Mouse (Mus musculus) T-cell, adult 2 months (primary cell): ENCODE data around the gene Snu13.

Experiments used
- DNase-seq: peaks from one replicate; pipeline ENCODE4 v3.0.0; 2022; ENCODE audit warnings: low spot score

Gene Snu13

DNA sequence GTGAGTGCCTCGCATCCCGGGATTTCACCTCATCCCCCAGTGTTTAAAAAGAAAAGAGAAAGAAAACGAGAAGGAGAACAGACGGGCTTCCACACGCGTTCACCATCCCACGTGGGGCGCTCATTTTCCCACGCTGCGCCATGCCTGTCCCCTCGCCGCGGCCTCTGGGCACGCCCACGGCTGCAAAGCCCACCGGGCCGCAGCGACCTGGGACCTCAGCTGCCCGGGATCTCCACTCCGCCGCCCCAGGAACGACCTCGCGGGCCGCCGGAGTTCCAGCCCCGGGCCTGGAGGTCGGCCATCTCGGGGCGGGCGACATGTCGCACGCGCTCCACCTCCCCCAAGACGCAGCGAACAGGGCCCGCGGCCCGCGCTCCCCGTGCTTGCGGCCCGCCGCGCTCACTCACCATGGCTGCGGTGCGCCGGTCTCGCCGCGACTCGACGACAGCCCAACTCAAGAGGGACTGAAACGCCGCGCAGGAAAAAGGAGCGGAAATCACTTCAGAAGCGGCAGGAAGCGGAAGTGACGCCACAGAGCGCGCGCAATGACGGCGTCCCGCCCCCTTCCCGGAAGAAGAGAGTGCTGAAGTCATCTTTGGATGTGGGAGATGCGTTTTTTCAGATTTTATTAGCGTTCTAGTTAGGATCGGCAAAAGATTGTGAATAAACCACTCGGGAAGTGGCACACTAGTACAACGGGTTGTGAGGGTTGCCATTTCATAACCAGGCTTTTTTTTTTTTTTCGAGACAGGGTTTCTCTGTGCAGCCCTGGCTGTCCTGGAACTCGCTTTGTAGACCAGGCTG lies at the start of gene Snu13:
TSS of gene Snu13 (minus strand) at position 519 of the 804 bp plus-strand sequence.
- DNase-seq, result peak; percentile 94

- DNase-seq, result no peak
Measured at GRCm38 (mm10) chr15:82091061-82091460, 43.7 kb upstream of the Snu13 start.

DNA sequence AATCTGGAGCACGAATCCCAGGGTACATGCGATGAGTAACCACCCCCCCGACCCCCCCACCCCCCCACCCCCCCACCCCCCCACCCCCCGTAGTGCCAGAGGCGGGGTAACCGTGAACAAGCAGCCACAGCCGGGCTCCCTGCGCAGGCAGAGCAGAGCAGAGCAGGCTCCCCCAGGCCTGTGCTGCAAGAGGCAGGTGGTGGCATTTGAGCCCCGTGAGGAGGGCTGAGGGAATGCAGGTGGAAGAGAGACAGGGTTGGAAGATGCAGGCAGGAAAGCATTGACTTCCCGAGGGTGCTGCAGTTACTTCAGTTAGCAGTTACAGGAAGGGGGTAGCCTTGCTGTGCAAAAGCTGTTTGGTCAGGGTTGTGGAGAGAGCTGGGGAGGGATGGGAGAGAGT lies 39.9 kb upstream of the Snu13 start:
- DNase-seq, result no peak

DNA sequence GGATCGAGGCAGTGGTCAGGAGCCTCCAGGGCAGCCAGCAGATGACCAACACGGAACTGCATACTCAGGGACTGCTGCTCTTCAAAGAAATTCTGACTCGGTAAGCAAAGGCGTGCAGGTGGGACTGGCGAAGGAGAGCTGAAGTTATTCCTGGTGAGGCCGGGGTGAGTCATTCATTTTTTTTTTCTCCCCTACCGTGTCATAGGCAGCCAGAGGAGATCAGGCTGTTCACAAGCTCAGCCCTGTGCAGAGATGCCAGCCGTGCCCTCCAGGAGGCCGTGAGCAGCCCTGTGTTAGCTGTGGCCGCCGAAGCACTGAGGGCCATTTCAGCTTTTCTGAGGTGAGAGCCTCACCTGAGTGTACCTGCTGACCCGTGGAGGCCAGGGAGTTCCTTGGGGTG lies 38.7 kb upstream of the Snu13 start:
- no peak for DNase-seq

DNA sequence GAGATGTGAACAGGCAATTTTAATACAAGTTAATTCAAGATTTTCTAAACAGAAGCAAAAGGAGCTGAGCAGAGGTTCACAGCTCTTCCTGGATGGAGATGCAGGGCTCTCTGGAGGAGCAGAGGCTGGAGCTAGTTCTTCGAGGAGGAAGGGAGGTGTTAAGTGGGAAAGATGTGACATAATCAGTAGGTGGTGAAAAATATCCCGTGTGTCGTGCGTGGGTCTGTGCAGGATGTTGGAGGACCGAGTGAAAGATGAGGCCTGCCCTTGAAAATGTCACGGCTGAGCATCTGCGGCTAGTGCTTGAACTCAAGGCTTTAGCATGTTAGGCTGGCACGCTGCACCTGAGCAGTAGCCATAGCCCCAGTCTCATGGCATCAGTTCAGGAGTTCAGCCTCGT lies 38.2 kb upstream of the Snu13 start:
- no peak for DNase-seq

- DNase-seq, result peak; percentile 34
Measured at GRCm38 (mm10) chr15:82081161-82081560, 33.8 kb upstream of the Snu13 start.

DNA sequence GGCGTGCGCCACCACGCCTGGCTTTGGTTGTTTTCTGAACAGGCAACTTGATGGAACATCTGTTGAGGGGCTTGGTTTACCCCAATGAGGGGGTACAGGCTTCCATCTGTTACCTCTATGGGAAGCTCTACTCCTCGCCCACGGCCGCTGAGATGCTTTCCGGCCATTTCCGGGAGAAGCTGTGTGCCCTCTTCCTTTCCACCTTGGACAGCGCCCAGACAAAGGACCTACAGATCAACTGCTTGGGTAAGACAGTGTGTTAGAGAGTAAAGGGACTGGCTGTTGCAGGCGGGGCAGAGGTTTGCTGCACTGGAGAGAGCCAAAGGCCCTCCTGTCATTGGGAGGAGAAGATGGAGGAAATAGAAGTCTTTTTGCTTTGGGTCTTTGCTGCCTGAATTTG lies 32.5 kb upstream of the Snu13 start:
- DNase-seq, result no peak

GRCm38 (mm10) chr15:82073490-82073889 lies 26.1 kb upstream of the Snu13 start:
- no peak for DNase-seq

DNA sequence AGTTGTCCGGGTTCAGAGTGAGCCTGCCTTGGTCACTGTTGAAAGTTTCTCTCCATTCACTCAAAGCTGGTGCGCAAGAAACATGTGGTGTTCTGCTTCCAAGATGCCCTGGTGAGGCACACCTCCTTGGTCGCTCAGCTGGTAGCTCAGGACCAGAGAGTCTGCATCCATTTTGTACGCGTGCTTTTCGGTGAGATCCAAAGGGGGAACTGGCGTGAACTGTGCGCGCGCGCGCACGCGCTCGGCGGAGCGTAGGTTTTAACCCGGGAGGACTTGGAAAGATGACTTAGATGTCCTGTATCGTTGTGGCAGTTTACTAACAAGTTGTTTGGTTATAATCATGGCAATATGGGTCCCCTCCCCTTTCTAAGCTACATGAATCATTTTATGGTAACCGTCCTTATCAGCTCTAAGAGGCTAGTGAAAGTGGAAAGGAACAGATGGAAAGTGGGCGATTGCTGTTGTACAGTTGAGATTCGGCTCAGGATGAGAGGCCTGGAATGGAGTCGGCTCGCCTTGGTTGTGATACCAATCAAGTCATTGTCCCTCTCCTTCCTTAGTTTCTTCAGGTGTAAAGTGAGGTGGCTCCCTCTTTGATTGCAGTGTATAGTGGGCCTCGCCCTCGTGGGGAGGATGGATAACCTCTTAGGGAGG lies 24.5 kb upstream of the Snu13 start:
- no peak for DNase-seq

DNA sequence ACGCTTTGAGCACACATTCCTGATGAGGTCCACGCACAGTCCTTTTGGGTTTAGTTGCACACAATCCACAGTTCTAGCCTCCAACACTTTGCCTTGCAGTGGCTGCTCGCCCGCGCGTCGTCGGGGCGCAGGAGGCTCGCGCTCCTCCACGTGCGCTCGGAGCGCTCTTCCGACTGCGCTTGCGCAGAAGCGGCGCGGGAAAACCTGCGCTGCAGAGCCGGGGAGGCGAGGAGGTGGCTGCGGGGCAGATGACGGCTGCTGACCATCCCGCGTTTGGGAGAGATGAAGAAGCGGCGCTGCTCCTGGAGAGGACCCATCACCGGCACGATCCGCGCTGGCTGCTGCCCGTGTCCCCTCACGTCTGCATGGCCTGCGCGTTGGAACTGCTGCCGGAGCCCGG lies 22.5 kb upstream of the Snu13 start, which contains the start of gene Mei1:
TSS of gene Mei1 (plus strand) at position 99 of the 400 bp plus-strand sequence.
- DNase-seq, result no peak

DNA sequence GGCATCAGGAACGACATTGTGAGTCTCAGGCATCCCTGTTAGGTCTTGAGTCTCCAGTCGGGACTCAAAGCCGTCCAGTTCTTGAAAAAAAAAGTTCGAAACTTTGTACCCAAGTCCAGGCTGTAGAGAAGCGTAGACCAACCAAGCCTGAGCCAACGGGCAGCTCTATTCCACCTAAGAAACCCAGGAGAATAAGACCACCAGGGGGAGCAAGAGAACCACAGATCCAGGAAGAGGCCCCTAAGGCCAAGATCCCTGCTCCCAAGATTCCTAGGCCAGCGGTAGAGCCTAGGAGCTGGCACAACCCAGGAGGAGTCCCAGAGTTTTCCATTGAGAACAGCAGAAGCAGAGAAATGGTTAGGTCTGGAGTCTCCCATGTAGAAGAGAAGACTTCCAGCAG lies 18.1 kb upstream of the Snu13 start:
- DNase-seq, result peak; percentile 42

DNA sequence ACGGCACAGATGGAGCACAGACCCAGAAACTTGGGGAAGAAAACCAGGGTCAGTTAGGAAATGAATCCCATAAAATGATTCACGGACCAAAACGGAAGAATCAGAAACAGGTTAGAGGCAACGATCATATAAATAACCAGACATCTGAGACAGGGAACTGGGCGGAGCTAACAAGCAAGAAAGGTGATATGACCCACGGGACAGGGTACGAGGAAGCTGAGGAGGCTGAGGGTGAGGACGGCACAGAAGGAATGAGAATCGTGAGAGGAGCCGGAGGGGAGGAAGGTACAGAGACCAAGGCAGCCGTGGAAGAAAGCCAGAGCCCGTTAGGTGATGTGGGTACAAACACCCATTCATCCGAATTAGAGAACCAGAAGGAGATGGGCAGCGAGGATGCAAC lies 16.5 kb upstream of the Snu13 start:
- DNase-seq, result no peak

DNA sequence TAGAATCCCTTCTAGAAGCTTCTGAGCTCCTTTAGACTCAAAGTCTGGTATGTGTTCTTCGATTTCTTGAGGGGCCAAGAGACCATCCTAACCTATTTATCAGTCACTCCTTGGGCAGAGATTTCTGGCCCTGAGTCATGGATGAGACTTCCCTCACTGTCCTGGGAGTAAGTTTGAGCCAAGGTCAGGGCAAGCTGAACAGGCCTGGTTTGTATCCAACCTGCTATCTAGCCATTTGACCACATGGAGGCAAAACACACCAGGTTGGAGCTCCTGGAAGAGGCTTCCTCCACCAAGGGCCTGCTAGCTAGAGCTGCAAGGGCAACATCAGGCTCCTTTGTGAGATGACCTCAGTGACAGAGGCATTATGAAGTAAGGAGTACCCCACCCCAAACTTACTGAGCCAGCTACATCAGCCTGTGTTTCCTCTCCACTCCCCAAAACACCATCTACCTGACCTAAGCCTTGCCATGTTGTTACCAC lies 11.4 kb upstream of the Snu13 start, which contains the start of gene 4930407I10Rik:
TSS of gene 4930407I10Rik (plus strand) at position 433 of the 483 bp plus-strand sequence.
- DNase-seq, result no peak

DNA sequence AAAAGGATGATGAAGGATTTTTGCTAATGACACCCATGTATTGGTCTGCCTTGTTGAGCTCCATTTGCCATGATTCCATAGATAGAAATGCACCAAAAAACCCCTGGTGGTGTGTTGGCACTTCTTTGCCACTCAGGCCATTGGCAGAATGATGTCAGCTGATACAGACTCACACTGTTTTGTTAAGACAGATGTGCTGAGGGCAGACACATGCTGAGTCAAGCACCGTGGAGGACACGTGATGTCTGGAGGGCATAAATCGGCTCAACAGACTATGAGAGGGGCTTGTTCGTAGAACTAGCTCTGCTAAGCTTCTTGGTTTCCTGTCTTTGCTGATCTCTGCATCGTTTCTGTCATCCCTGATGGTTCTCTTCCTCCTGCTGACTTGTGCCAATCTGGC lies 5.1 kb upstream of the Snu13 start:
- no peak for DNase-seq

DNA sequence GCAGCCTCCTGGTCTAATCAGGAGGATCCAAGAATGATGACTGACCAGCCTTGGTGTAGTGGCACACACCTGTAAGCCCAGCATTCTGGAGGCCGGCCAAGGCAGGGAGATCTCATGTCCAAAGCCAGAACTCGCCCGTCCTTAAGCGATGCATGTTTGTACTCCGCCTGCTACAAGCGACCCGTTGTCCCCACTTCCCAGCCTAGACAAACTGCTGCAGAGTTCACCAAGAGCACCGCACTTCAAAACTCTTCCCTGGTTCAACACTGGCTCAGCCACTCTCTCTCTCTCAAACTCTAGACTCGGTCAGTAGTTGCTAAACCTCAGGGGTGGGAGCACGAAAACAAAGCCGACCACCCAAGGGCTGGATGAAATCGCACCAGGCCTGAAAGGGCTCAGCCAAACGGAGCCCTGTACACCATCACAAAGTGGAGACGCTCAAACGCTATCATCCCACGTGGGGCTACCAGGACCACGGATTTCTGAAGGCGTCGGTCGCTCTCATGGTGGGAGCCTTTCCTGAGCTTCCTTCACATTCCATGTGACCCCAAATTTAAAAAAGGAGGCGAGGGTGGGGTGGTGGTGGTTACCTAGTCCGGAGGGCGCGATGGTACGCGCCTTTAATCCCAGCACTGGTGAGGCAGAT lies 1.0 kb downstream of the Snu13 start:
- DNase-seq, result no peak

DNA sequence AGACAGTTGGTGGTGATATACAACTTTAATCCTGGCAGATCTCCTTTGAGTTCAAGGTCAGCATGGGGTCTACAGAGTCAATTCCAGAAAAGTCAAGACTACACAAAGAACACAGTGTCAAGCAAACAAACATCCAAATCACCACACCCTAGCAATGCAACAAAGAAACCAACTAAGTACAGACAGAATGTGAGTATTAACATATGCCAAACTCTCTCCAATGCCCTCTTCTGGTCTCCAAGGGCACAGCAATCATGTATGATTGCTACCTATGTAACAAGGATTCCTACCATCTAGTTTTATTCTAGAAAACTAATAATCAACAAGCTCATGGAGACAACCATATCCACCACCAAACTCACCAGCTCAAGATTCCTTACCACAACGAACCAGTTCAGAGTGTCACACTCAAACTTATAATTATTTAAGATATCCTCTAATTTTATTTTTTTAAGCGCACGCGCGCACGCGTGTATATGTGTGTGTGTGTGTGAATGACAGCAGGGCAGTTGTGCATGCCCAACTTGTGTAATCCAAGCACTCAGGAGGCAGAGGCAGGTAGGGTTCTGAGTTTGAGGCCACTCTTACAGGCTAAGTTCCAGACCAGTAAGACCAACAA lies 3.1 kb downstream of the Snu13 start:
- peak; percentile 36 for DNase-seq

DNA sequence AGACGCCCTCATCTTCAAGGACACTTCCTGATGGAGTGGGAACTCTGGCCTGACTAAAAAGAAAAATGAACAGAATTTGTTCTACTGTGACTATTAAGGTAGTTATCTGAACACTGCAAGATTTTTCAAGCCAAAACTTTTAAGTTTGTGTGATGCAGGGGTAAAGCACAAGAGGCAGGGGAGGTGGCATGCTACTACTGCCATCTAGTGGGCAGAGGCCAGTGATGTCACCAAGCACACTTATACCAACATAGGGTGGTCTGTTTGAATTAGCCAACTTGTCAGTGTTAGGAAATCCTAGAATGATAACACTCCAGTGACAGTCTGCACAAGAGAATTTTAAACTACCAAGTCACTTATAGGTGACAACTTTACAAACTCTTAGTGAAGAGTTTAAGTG lies 6.7 kb downstream of the Snu13 start:
- peak; percentile 63 for DNase-seq

GRCm38 (mm10) chr15:82035904-82036689 lies 11.3 kb downstream of the Snu13 start:
- DNase-seq, result peak; percentile 59

DNA sequence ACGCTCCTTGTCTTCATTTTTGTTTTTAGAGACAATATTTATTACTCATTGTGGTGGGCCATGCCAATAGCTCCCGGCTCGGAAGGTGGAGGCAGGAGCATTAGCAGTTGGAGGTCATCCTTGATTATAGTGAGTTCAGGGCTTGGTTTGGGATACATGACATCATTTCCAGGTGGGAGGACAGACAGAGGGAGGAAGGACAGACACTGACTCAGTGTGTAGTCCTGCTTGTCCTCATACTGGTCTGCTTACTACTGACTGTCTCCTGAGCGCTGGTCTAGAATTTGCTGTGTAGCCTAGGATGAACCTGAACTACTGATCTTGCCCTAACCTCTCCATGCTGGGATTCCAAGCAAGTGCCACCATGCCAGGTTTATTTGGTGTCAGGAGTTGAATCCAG lies 13.6 kb downstream of the Snu13 start, which contains the start of gene Desi1:
TSS of gene Desi1 (minus strand) at position 101 of the 400 bp plus-strand sequence.
- DNase-seq, result no peak

DNA sequence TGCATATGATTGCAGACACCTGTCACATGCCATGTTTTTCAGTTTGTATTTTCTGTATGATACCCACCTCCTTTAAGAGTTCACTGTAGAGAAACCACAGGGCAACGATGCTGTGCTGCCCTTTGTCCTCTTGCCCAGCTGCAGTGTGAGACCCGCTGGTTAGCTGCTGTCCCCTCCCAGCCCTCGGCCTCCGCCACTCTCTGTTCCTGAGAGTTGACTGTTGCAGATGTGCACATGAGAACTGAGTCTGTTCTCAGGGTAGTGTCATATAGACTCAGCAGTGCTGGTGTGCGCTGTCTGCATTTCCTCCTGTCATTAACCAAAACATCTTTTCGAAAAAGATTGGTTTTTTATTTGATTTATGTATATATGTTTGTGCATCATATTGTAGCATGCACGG lies 15.0 kb downstream of the Snu13 start:
- DNase-seq, result no peak

- no peak for DNase-seq
Measured at GRCm38 (mm10) chr15:82027726-82028125, 19.7 kb downstream of the Snu13 start.
